Mouse (Mus musculus) ES-Bruce4 (cell line): Measurements from ENCODE around the gene Dpf2.

Experiments used
- EP300 ChIP-seq: IDR thresholded peaks from 2 replicates; pipeline ENCODE4 v1.6.1; 2011; ENCODE audit warnings: low read depth, low read length; ENCODE audit not compliant: insufficient read depth
- POLR2A ChIP-seq: IDR thresholded peaks from one replicate; pipeline ENCODE4 v1.8.1; 2011; ENCODE audit warnings: low read length; ENCODE audit not compliant: insufficient read depth

GRCm38 (mm10) chr19:5951631-5952030 is 38.8 kb upstream of the Dpf2 start:
- TF ChIP-seq POLR2A, result no peak
- TF ChIP-seq EP300, result no peak
